Mouse (Mus musculus) lung, embryonic 15.5 days (tissue): ENCODE measurements around the gene Fubp1. TPM values are rescaled to one million over a fixed set of nuclear protein-coding genes. Genes with fewer than 3 reads are reported as not detected.

ENCODE experiments used
- ATAC-seq: fragments of 200-750 bp; cut with Nextera tagmentation; 2 replicates; pipeline ENCODE4 v1.8.0; 2017; ENCODE audit warnings: moderate number of reproducible peaks, borderline replicate concordance; ENCODE audit not compliant: low FRiP score, low TSS enrichment; ENCODE audit errors: extremely low read depth
- H3K27ac ChIP-seq: fragments of 300-500 bp; sonication (generic); 2 replicates; pipeline ENCODE4 v1.5.1; 2015; ENCODE audit warnings: moderate library complexity, mild to moderate bottlenecking, inconsistent platforms
- H3K27me3 ChIP-seq: fragments of 300-500 bp; sonication (generic); 2 replicates; pipeline ENCODE4 v1.6.1; 2015; ENCODE audit warnings: inconsistent platforms
- H3K36me3 ChIP-seq: fragments of 300-500 bp; sonication (generic); 2 replicates; pipeline ENCODE4 v1.6.1; 2015; ENCODE audit warnings: inconsistent platforms
- H3K4me1 ChIP-seq: fragments of 300-500 bp; sonication (generic); 2 replicates; pipeline ENCODE4 v1.6.1; 2015; ENCODE audit warnings: inconsistent platforms
- H3K4me2 ChIP-seq: fragments of 300-500 bp; sonication (generic); 2 replicates; pipeline ENCODE4 v1.6.1; 2015; ENCODE audit warnings: inconsistent platforms, mild to moderate bottlenecking, moderate library complexity
- H3K4me3 ChIP-seq: fragments of 300-500 bp; sonication (generic); 2 replicates; pipeline ENCODE4 v1.5.1; 2015; ENCODE audit warnings: mild to moderate bottlenecking, inconsistent platforms
- H3K9ac ChIP-seq: fragments of 300-500 bp; sonication (generic); 2 replicates; pipeline ENCODE4 v1.6.1; 2015; ENCODE audit warnings: inconsistent platforms
- H3K9me3 ChIP-seq: fragments of 300-500 bp; sonication (generic); 2 replicates; pipeline ENCODE4 v1.6.1; 2016; ENCODE audit warnings: inconsistent platforms
- WGBS: fragments of 180-500 bp; shearing (Covaris S2); methylation state at CpG from one replicate; pipeline ENCODE4 v1.1.7; 2015; 5-methylcytosine and 5-hydroxymethylcytosine counted together
- polyA plus RNA-seq: library from polyadenylated mRNA; unstranded; fragments of >200 nt; fragmentation: Nextera tagmentation; extraction: Ambion mirVana; gene quantifications from 2 replicates; pipeline ENCODE4 v1.2.1, GENCODE M21; 2015

Fubp1 gene
- polyA plus RNA-seq, 1 experiment from 2014 or later = 272 TPM

GRCm38 (mm10) chr3:152210728-152211391, 638 bp downstream of the Fubp1 start:
- peak; percentile 66 for ATAC-seq
- H3K9ac ChIP-seq = peak overlapping the region; percentile 100
- H3K4me1 ChIP-seq = peaks cover 25% of the 10 kb centered on the region
- H3K4me2 ChIP-seq = peak overlapping the region; percentile 80
- no peaks in the 10 kb centered on the region for H3K27me3 ChIP-seq
- H3K27ac ChIP-seq = peak overlapping the region; percentile 95
- under 1% methylated on average over 68 of the region's 68 CpGs for WGBS
- no peaks in the 10 kb centered on the region for H3K36me3 ChIP-seq
- H3K4me3 ChIP-seq = peak overlapping the region; percentile 98
- H3K9me3 ChIP-seq = no peaks in the 10 kb centered on the region

GRCm38 (mm10) chr3:152211731-152212279, 1.6 kb downstream of the Fubp1 start:
- no peaks in the 10 kb centered on the region for H3K9me3 ChIP-seq
- peak overlapping the region; percentile 80 for H3K4me2 ChIP-seq
- H3K36me3 ChIP-seq = peaks cover 5% of the 10 kb centered on the region
- H3K27me3 ChIP-seq = no peaks in the 10 kb centered on the region
- H3K4me1 ChIP-seq = peaks cover 25% of the 10 kb centered on the region
- peak overlapping the region; percentile 98 for H3K4me3 ChIP-seq
- no peak overlapping the region for H3K27ac ChIP-seq
- peak overlapping the region; percentile 100 for H3K9ac ChIP-seq
- no peak for ATAC-seq
- WGBS = 2% methylated on average over 7 of the region's 7 CpGs

- peaks cover 22% of the 10 kb centered on the region for H3K36me3 ChIP-seq
- H3K9me3 ChIP-seq = no peaks in the 10 kb centered on the region
- H3K4me1 ChIP-seq = peaks cover 23% of the 10 kb centered on the region
- peak overlapping the region; percentile 98 for H3K4me3 ChIP-seq
- H3K9ac ChIP-seq = no peak overlapping the region
- H3K4me2 ChIP-seq = peak overlapping the region; percentile 80
- H3K27me3 ChIP-seq = no peaks in the 10 kb centered on the region
- whole genome bisulfite sequencing = 23% methylated on average over 3 of the region's 3 CpGs
- ATAC-seq = no peak
- no peak overlapping the region for H3K27ac ChIP-seq
These were observed 3.2 kb downstream of the Fubp1 start for GRCm38 (mm10) chr3:152213416-152213815.

GRCm38 (mm10) chr3:152224918-152225317, 14.7 kb downstream of the Fubp1 start:
- no peak overlapping the region for H3K4me3 ChIP-seq
- no peak overlapping the region for H3K4me2 ChIP-seq
- no peaks in the 10 kb centered on the region for H3K27me3 ChIP-seq
- H3K27ac ChIP-seq = no peak overlapping the region
- H3K9me3 ChIP-seq = no peaks in the 10 kb centered on the region
- peaks cover 90% of the 10 kb centered on the region for H3K36me3 ChIP-seq
- H3K9ac ChIP-seq = no peak overlapping the region
- H3K4me1 ChIP-seq = no peaks in the 10 kb centered on the region
- ATAC-seq = no peak

GRCm38 (mm10) chr3:152225906-152226305, 15.7 kb downstream of the Fubp1 start:
- no peak for ATAC-seq
- Histone ChIP-seq H3K4me1 (no peaks in the 10 kb centered on the region), H3K36me3 (peaks cover 87% of the 10 kb centered on the region), H3K27me3 (no peaks in the 10 kb centered on the region), H3K9ac (no peak overlapping the region), H3K27ac (no peak overlapping the region), H3K4me2 (no peak overlapping the region), H3K4me3 (no peak overlapping the region), H3K9me3 (no peaks in the 10 kb centered on the region)
- 88% methylated on average over 7 of the region's 7 CpGs for WGBS

GRCm38 (mm10) chr3:152228843-152229242, 18.6 kb downstream of the Fubp1 start:
- Histone ChIP-seq H3K4me2 (no peak overlapping the region), H3K36me3 (peaks cover 81% of the 10 kb centered on the region), H3K9me3 (no peaks in the 10 kb centered on the region), H3K27me3 (no peaks in the 10 kb centered on the region), H3K4me1 (no peaks in the 10 kb centered on the region), H3K4me3 (no peak overlapping the region), H3K9ac (no peak overlapping the region), H3K27ac (no peak overlapping the region)
- ATAC-seq = no peak
- WGBS = 87% methylated on average over 7 of the region's 7 CpGs

GRCm38 (mm10) chr3:152229271-152229670, 19.0 kb downstream of the Fubp1 start:
- ATAC-seq = no peak
- Histone ChIP-seq H3K36me3 (peaks cover 80% of the 10 kb centered on the region), H3K27me3 (no peaks in the 10 kb centered on the region), H3K9me3 (no peaks in the 10 kb centered on the region), H3K27ac (no peak overlapping the region), H3K4me2 (no peak overlapping the region), H3K4me1 (no peaks in the 10 kb centered on the region), H3K4me3 (no peak overlapping the region), H3K9ac (no peak overlapping the region)
- WGBS = 69% methylated on average over 5 of the region's 5 CpGs

- Histone ChIP-seq H3K9me3 (no peaks in the 10 kb centered on the region), H3K27me3 (no peaks in the 10 kb centered on the region), H3K36me3 (peaks cover 70% of the 10 kb centered on the region), H3K27ac (no peak overlapping the region), H3K4me2 (no peak overlapping the region), H3K9ac (no peak overlapping the region), H3K4me3 (no peak overlapping the region), H3K4me1 (no peaks in the 10 kb centered on the region)
- ATAC-seq = no peak
- WGBS = 57% methylated on average over 6 of the region's 6 CpGs
These were observed 21.3 kb downstream of the Fubp1 start for GRCm38 (mm10) chr3:152231333-152232100.

GRCm38 (mm10) chr3:152235238-152235637, 25.0 kb downstream of the Fubp1 start:
- H3K9ac ChIP-seq = no peak overlapping the region
- H3K27ac ChIP-seq = no peak overlapping the region
- no peak overlapping the region for H3K4me3 ChIP-seq
- H3K4me1 ChIP-seq = no peaks in the 10 kb centered on the region
- ATAC-seq = no peak
- H3K4me2 ChIP-seq = no peak overlapping the region
- 83% methylated on average over 1 of the region's 1 CpGs for WGBS
- H3K27me3 ChIP-seq = no peaks in the 10 kb centered on the region
- H3K9me3 ChIP-seq = no peaks in the 10 kb centered on the region
- H3K36me3 ChIP-seq = peaks cover 63% of the 10 kb centered on the region

- no peak for ATAC-seq
- WGBS = 89% methylated on average over 1 of the region's 1 CpGs
- Histone ChIP-seq H3K9ac (no peak overlapping the region), H3K4me3 (no peak overlapping the region), H3K36me3 (peaks cover 64% of the 10 kb centered on the region), H3K27me3 (no peaks in the 10 kb centered on the region), H3K4me2 (no peak overlapping the region), H3K27ac (no peak overlapping the region), H3K4me1 (no peaks in the 10 kb centered on the region), H3K9me3 (no peaks in the 10 kb centered on the region)
These were observed 25.6 kb downstream of the Fubp1 start for GRCm38 (mm10) chr3:152235805-152236204.

GRCm38 (mm10) chr3:152238836-152239235, 28.6 kb downstream of the Fubp1 start:
- peak; percentile 30; the same call in 1 of the 2 replicates for ATAC-seq
- no peaks in the 10 kb centered on the region for H3K27me3 ChIP-seq
- 38% methylated on average over 2 of the region's 2 CpGs for WGBS
- H3K4me2 ChIP-seq = no peak overlapping the region
- no peaks in the 10 kb centered on the region for H3K9me3 ChIP-seq
- no peaks in the 10 kb centered on the region for H3K4me1 ChIP-seq
- H3K9ac ChIP-seq = no peak overlapping the region
- H3K4me3 ChIP-seq = no peak overlapping the region
- peaks cover 57% of the 10 kb centered on the region for H3K36me3 ChIP-seq
- H3K27ac ChIP-seq = no peak overlapping the region

- no peak overlapping the region for H3K4me2 ChIP-seq
- no peaks in the 10 kb centered on the region for H3K27me3 ChIP-seq
- H3K9me3 ChIP-seq = no peaks in the 10 kb centered on the region
- H3K9ac ChIP-seq = no peak overlapping the region
- ATAC-seq = no peak
- WGBS = 93% methylated on average over 1 of the region's 1 CpGs
- H3K27ac ChIP-seq = no peak overlapping the region
- no peaks in the 10 kb centered on the region for H3K4me1 ChIP-seq
- H3K4me3 ChIP-seq = no peak overlapping the region
- peaks cover 50% of the 10 kb centered on the region for H3K36me3 ChIP-seq
These were observed 29.4 kb downstream of the Fubp1 start for GRCm38 (mm10) chr3:152239592-152239991.
